Mouse (Mus musculus): ENCODE data around the gene Tmem179. TPM values are rescaled to one million over a fixed set of nuclear protein-coding genes. Genes with fewer than 3 reads are reported as not detected.
A peak's percentile ranks its signal among the peaks of the same experiment; 100 is the strongest.

The Tmem179 gene
- polyA plus RNA-seq, 1 experiment from 2014 or later = 0.67 TPM

DNA sequence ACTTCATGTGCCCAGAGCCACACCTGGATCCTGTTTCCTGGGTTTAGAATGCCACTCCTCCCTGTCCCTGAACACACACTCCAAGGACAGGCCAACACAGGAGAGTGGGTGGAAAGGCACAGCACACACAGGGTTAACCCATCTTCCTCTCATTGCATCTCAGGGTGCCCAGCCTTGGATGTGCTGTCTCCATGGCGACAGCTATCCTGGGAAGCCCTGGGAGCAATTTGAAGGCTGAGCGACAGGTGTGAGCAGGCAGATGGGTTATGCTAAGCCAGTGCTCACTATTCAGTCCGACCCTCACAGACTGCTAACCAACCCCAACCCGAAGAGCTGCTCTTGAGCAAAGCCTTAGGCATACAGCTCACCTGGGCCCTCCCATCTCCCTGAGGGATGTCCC, 9.3 kb downstream of the Tmem179 start:
- 31% methylated on average over 4 of the region's 4 CpGs for WGBS
- ATAC-seq (ENCODE audit: low FRiP score, low TSS enrichment) = no peak

GRCm38 (mm10) chr12:112506267-112506666, 10.3 kb downstream of the Tmem179 start:
- Histone ChIP-seq H3K27ac (ENCODE audit: low read length) (no peak overlapping the region), H3K9ac (replicated peaks; ENCODE audit: low read length) (no peak overlapping the region), H3K4me3 (ENCODE audit: low read length) (no peak overlapping the region), H3K36me3 (ENCODE audit: insufficient read depth, low read length) (no peaks in the 10 kb centered on the region), H3K9me3 (ENCODE audit: low read length) (no peaks in the 10 kb centered on the region), H3K4me2 (replicated peaks; ENCODE audit: low read depth, low read length) (no peak overlapping the region), H3K4me1 (ENCODE audit: insufficient read depth, low read length) (no peaks in the 10 kb centered on the region), H3K27me3 (ENCODE audit: insufficient read depth, low read length) (peaks cover 18% of the 10 kb centered on the region)
- no peak for ATAC-seq (ENCODE audit: low FRiP score, low TSS enrichment)
- WGBS = 70% methylated on average over 6 of the region's 6 CpGs

More for the DNA sequence above, 9.3 kb downstream of the Tmem179 start:
- no peaks in the 10 kb centered on the region for H3K36me3 ChIP-seq (ENCODE audit: insufficient read depth, low read length)
- H3K4me3 ChIP-seq (ENCODE audit: low read length) = no peak overlapping the region
- no peaks in the 10 kb centered on the region for H3K9me3 ChIP-seq (ENCODE audit: low read length)
- peaks cover 26% of the 10 kb centered on the region for H3K27me3 ChIP-seq (ENCODE audit: insufficient read depth, low read length)
- no peak overlapping the region for H3K27ac ChIP-seq (ENCODE audit: low read length)
- no peak overlapping the region for H3K4me2 ChIP-seq (replicated peaks; ENCODE audit: low read depth, low read length)
- H3K9ac ChIP-seq (replicated peaks; ENCODE audit: low read length) = no peak overlapping the region
- H3K4me1 ChIP-seq (ENCODE audit: insufficient read depth, low read length) = no peaks in the 10 kb centered on the region

DNA sequence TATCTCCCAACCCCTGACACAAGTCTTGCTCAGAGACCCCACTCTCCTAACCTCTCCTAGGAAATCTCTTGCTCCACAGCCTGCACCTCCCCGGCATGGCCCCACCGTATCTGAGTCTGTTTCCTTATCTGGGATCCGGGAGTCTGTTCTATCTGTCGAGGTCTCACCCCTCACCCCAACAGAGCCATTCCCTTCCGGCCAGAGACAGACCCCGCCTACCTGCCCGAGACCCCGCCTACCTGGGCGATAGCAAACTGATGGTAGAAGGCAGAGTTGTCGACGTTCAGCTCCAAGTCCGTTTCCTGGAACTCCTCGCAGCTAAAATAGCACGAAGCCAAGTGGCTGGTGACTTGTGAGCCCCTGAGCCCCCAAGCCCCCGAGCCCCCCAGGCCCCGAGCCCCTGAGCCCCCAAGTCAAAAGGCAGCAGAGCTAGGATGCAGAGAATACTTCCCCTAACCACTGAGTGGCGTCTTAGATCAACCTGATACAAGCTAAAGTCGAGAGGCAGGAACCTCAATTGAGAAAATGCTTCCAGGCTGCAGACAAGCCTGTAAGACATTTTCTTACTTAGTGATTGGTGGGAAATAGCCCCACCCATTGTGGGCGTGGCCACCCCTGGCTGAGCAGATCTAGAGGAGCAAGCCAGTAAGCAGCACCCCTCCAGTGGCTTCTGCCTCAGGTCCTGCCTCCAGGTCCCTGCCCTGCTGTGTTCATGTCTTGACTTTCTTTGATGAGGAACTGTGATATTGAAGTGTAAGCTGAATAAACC, 13.4 kb downstream of the Tmem179 start:
- no peaks in the 10 kb centered on the region for H3K27me3 ChIP-seq (ENCODE audit: insufficient read depth, low read length)
- WGBS = 34% methylated on average over 19 of the region's 19 CpGs
- no peaks in the 10 kb centered on the region for H3K36me3 ChIP-seq (ENCODE audit: insufficient read depth, low read length)
- H3K4me2 ChIP-seq (replicated peaks; ENCODE audit: low read depth, low read length) = no peak overlapping the region
- no peak overlapping the region for H3K27ac ChIP-seq (ENCODE audit: low read length)
- no peaks in the 10 kb centered on the region for H3K4me1 ChIP-seq (ENCODE audit: insufficient read depth, low read length)
- H3K4me3 ChIP-seq (ENCODE audit: low read length) = no peak overlapping the region
- H3K9ac ChIP-seq (replicated peaks; ENCODE audit: low read length) = no peak overlapping the region
- ATAC-seq (ENCODE audit: low FRiP score, low TSS enrichment) = no peak
- H3K9me3 ChIP-seq (ENCODE audit: low read length) = no peaks in the 10 kb centered on the region

DNA sequence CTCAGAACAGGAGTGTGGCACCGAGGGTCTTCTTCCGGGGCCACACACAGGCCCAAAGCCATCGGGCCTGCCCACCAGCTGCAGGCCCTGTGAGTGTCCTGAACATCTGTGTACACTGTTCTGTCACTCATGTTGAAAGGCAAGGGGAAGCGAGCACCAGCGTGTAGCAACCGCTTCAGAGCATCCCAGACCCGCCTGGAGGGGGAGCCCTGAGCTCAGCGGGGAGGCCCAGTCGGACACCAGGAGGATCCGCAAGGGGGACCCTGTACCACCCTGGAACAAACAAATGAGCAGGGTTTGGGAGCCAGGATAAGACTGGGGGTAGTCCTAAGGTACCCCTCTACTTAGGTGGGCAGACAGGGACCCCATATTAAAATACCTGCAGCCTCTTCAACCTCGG, 17.9 kb downstream of the Tmem179 start:
- no peaks in the 10 kb centered on the region for H3K4me1 ChIP-seq (ENCODE audit: insufficient read depth, low read length)
- H3K4me2 ChIP-seq (replicated peaks; ENCODE audit: low read depth, low read length) = no peak overlapping the region
- no peaks in the 10 kb centered on the region for H3K9me3 ChIP-seq (ENCODE audit: low read length)
- no peak overlapping the region for H3K4me3 ChIP-seq (ENCODE audit: low read length)
- no peak overlapping the region for H3K9ac ChIP-seq (replicated peaks; ENCODE audit: low read length)
- ATAC-seq (ENCODE audit: low FRiP score, low TSS enrichment) = no peak
- H3K36me3 ChIP-seq (ENCODE audit: insufficient read depth, low read length) = no peaks in the 10 kb centered on the region
- H3K27ac ChIP-seq (ENCODE audit: low read length) = no peak overlapping the region
- WGBS = 44% methylated on average over 11 of the region's 11 CpGs
- no peaks in the 10 kb centered on the region; the same call in 1 of the 2 replicates for H3K27me3 ChIP-seq (ENCODE audit: insufficient read depth, low read length)

DNA sequence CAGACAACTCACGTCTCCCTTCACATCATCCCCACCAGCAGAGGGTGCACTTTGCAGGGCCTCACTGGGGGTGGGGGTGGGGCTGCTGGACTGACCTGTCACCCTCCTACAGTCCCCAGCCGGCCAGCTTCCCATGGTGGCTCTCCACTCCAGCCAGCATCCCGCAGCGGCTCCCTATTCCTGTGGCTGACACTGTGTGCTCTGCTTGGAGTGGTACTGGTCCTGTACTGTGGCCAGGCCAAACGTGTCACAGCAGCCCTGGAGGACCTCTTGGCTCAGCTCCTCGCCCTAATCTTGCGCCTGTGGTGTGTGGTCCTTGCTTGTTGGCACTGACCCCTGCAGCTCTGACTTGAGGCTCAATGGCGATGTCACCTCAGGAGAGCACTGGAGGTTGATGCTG, 18.8 kb downstream of the Tmem179 start:
- H3K4me2 ChIP-seq (replicated peaks; ENCODE audit: low read depth, low read length) = no peak overlapping the region
- no peak for ATAC-seq (ENCODE audit: low FRiP score, low TSS enrichment)

DNA sequence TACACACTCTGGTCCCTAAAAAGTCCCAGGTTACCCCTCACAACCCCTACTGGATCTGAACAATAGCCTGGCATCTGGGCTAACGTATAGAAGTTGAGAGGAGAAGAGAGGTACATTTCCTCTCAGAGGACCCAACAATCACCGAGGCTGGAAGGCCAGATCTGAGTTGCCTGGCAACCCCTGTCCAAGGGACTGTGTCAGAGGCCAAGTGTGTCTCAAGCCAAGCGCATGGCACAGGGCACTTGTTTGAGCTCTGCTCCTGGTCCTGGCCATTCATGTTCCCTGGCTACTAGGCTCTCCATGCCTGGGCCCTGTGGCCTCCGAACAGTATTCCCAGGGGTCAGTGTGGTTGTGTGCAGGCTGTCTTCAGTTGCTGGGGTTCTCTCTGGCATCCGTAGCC, 20.4 kb downstream of the Tmem179 start:
- Histone ChIP-seq H3K9me3 (ENCODE audit: low read length) (no peaks in the 10 kb centered on the region), H3K36me3 (ENCODE audit: insufficient read depth, low read length) (no peaks in the 10 kb centered on the region), H3K9ac (replicated peaks; ENCODE audit: low read length) (no peak overlapping the region), H3K4me1 (ENCODE audit: insufficient read depth, low read length) (peaks cover 9% of the 10 kb centered on the region), H3K27ac (ENCODE audit: low read length) (no peak overlapping the region), H3K27me3 (ENCODE audit: insufficient read depth, low read length) (no peaks in the 10 kb centered on the region; the same call in 1 of the 2 replicates), H3K4me3 (ENCODE audit: low read length) (no peak overlapping the region), H3K4me2 (replicated peaks; ENCODE audit: low read depth, low read length) (no peak overlapping the region)
- 80% methylated on average over 5 of the region's 5 CpGs for WGBS
- no peak for ATAC-seq (ENCODE audit: low FRiP score, low TSS enrichment)

More for the DNA sequence above, 18.8 kb downstream of the Tmem179 start:
- H3K9ac ChIP-seq (replicated peaks; ENCODE audit: low read length) = no peak overlapping the region
- 84% methylated on average over 8 of the region's 8 CpGs for WGBS
- no peaks in the 10 kb centered on the region; the same call in 1 of the 2 replicates for H3K27me3 ChIP-seq (ENCODE audit: insufficient read depth, low read length)
- no peaks in the 10 kb centered on the region for H3K36me3 ChIP-seq (ENCODE audit: insufficient read depth, low read length)
- no peak overlapping the region for H3K4me3 ChIP-seq (ENCODE audit: low read length)
- H3K27ac ChIP-seq (ENCODE audit: low read length) = no peak overlapping the region
- no peaks in the 10 kb centered on the region for H3K9me3 ChIP-seq (ENCODE audit: low read length)
- no peaks in the 10 kb centered on the region for H3K4me1 ChIP-seq (ENCODE audit: insufficient read depth, low read length)

DNA sequence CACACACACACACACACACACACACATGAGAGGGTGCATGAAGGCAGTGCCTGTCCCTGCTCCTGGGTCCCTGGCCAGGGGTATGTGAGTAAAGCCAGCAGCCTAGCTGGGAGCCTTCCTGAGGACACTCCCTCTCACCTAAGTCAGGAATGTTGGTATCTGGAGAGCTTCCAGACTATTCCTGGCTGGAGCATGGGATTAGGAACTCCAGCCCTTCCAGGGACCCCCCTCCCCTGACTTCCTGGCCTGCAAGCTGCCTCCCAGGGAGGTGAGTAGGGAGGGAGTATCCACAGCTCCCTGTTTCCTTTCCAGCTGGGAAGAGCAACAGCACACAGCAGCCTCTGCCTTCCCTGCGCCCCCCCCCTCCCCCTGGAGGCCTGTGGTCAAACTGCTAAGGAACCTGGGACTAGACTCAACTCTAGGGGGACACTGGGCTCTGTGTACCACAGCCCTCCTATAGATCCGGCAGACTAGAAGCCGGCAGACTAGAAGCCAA, 26.1 kb downstream of the Tmem179 start:
- Histone ChIP-seq H3K4me1 (ENCODE audit: insufficient read depth, low read length) (peaks cover 32% of the 10 kb centered on the region), H3K4me2 (replicated peaks; ENCODE audit: low read depth, low read length) (no peak overlapping the region), H3K27ac (ENCODE audit: low read length) (peak overlapping the region; percentile 39), H3K36me3 (ENCODE audit: insufficient read depth, low read length) (no peaks in the 10 kb centered on the region), H3K9me3 (ENCODE audit: low read length) (no peaks in the 10 kb centered on the region), H3K9ac (replicated peaks; ENCODE audit: low read length) (0 out of 2 replicates have a peak overlapping the region, but pooled peaks have one; percentile 33), H3K27me3 (ENCODE audit: insufficient read depth, low read length) (no peaks in the 10 kb centered on the region), H3K4me3 (ENCODE audit: low read length) (no peak overlapping the region)
- ATAC-seq (ENCODE audit: low FRiP score, low TSS enrichment) = peak; percentile 70
- 4% methylated on average over 3 of the region's 3 CpGs for WGBS

GRCm38 (mm10) chr12:112489535-112489934, 27.0 kb downstream of the Tmem179 start:
- no peak overlapping the region for H3K4me2 ChIP-seq (replicated peaks; ENCODE audit: low read depth, low read length)
- no peak for ATAC-seq (ENCODE audit: low FRiP score, low TSS enrichment)

GRCm38 (mm10) chr12:112489134-112489533, 27.4 kb downstream of the Tmem179 start, which contains the start of gene A530016L24Rik:
Gene A530016L24Rik, plus strand, starts transcription at chr12:112489448.
- ATAC-seq (ENCODE audit: low FRiP score, low TSS enrichment) = no peak
- H3K27ac ChIP-seq (ENCODE audit: low read length) = peak within 1 kb of the TSS; percentile 44; the same call in 1 of the 2 replicates
- H3K9me3 ChIP-seq (ENCODE audit: low read length) = no peaks in the 10 kb centered on the region
- WGBS = 88% methylated on average over 8 of the region's 8 CpGs
- peaks cover 32% of the 10 kb centered on the region for H3K4me1 ChIP-seq (ENCODE audit: insufficient read depth, low read length)
- no peak within 1 kb of the TSS for H3K4me2 ChIP-seq (replicated peaks; ENCODE audit: low read depth, low read length)
- H3K9ac ChIP-seq (replicated peaks; ENCODE audit: low read length) = no peak within 1 kb of the TSS; the same call in 1 of the 2 replicates
- H3K27me3 ChIP-seq (ENCODE audit: insufficient read depth, low read length) = no peaks in the 10 kb centered on the region
- H3K4me3 ChIP-seq (ENCODE audit: low read length) = no peak within 1 kb of the TSS
- H3K36me3 ChIP-seq (ENCODE audit: insufficient read depth, low read length) = no peaks in the 10 kb centered on the region

More at GRCm38 (mm10) chr12:112489535-112489934, 27.0 kb downstream of the Tmem179 start:
- peaks cover 32% of the 10 kb centered on the region for H3K4me1 ChIP-seq (ENCODE audit: insufficient read depth, low read length)
- H3K9me3 ChIP-seq (ENCODE audit: low read length) = no peaks in the 10 kb centered on the region
- no peak overlapping the region for H3K27ac ChIP-seq (ENCODE audit: low read length)
- 95% methylated on average over 9 of the region's 9 CpGs for WGBS
- no peaks in the 10 kb centered on the region for H3K36me3 ChIP-seq (ENCODE audit: insufficient read depth, low read length)
- no peaks in the 10 kb centered on the region for H3K27me3 ChIP-seq (ENCODE audit: insufficient read depth, low read length)
- H3K9ac ChIP-seq (replicated peaks; ENCODE audit: low read length) = no peak overlapping the region
- no peak overlapping the region for H3K4me3 ChIP-seq (ENCODE audit: low read length)

GRCm38 (mm10) chr12:112473777-112474176, 42.8 kb downstream of the Tmem179 start:
- ATAC-seq (ENCODE audit: low FRiP score, low TSS enrichment) = peak; percentile 77
- Histone ChIP-seq H3K4me1 (ENCODE audit: insufficient read depth, low read length) (peaks cover 2% of the 10 kb centered on the region; the same call in 1 of the 2 replicates), H3K9me3 (ENCODE audit: low read length) (no peaks in the 10 kb centered on the region), H3K4me2 (replicated peaks; ENCODE audit: low read depth, low read length) (no peak overlapping the region), H3K36me3 (ENCODE audit: insufficient read depth, low read length) (no peaks in the 10 kb centered on the region), H3K27me3 (ENCODE audit: insufficient read depth, low read length) (peaks cover 25% of the 10 kb centered on the region), H3K9ac (replicated peaks; ENCODE audit: low read length) (no peak overlapping the region), H3K4me3 (ENCODE audit: low read length) (no peak overlapping the region), H3K27ac (ENCODE audit: low read length) (no peak overlapping the region)
- 18% methylated on average over 9 of the region's 9 CpGs for WGBS

All from kidney, embryonic 16.5 days (tissue).